Comparison of ENCODE assay signal across 8 mouse cellular contexts in the genomic region with DNA sequence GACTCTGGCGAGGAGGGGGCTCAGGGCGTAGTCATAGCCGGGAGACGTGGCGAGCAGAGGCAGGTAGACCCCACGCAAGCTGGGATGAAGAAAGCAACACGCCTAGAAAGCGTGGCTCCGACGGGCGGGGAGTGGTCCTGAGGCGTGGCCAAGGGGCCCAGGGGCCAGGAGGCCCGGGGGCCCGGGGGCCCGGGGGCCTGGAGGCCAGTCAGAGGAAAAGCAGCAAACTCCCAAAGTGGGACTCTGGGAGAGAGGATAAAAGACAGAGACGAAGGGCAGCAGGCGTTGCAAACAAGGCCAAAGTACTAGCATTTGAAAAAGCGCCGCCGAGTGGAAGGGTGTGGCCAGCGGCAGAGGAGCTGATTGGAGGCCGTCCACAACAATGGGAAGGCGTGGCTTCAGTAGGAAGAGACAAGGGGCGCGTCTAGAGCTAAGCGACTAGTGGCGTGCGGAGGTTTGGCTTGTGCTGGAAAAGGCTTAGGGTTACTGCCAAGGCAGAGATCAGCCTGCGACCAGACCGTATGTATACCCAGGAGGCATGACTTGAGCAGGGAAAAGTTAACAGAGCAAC. TPM values are rescaled to one million over a fixed set of nuclear protein-coding genes. Genes with fewer than 3 reads are reported as not detected.
DNase-seq lines count a peak whose midpoint lies in the region; ATAC-seq and TF ChIP-seq lines count a peak whose summit lies in the region.

No protein-coding gene starts in this region.

- H3K9ac ChIP-seq in hindbrain, embryonic 12.5 days = peak overlapping the region; percentile 88

- 1% methylated on average over 30 of the region's 30 CpGs for WGBS in hindbrain, embryonic 12.5 days

- H3K9me3 ChIP-seq in hindbrain, embryonic 12.5 days (replicated peaks) = no peaks in the 10 kb centered on the region

- TF ChIP-seq CTCF in left cerebral cortex, adult 2 months (IDR thresholded peaks at IDR 0.05) = no peak

- H3K4me3 ChIP-seq in hindbrain, embryonic 12.5 days = peak overlapping the region; percentile 88
- peak overlapping the region; percentile 95 for H3K4me3 ChIP-seq in left cerebral cortex, adult 2 months

- intact Hi-C loops in left cerebral cortex, adult 2 months (cut with DNase I) = loop anchor here (10.0 kb wide), 1 partner anchor 148 kb away; a partner anchor contains a TSS

- H3K4me1 ChIP-seq in hindbrain, embryonic 12.5 days = peaks cover 31% of the 10 kb centered on the region

- peak; percentile 86 for ATAC-seq in hindbrain, embryonic 12.5 days (ENCODE audit: low FRiP score)
- ATAC-seq in megakaryocyte, adult 5-6 weeks (ENCODE audit: poor library complexity, severe bottlenecking) = peak; percentile 84

- DNase-seq in R1 (ENCODE audit: low read depth, low spot score) = peak; percentile 98
- DNase-seq in cerebellum, postnatal 10 days = peak; percentile 84 to 86
- DNase-seq in frontal cortex, adult 2 months (ENCODE audit: extremely low spot score in 1 of 2, low spot score in 1 of 2) = peak; percentile 61 to 75
- DNase-seq in left cerebral cortex, adult 2 months (ENCODE audit: extremely low spot score in 1 of 2, low spot score in 2 of 2) = peak; percentile 58 to 71
- DNase-seq in right cerebral cortex, postnatal 14 days = peak; percentile 70
- peak; percentile 86 for DNase-seq in yolk sac, embryonic 10.5 days (ENCODE audit: low spot score)

- no peaks in the 10 kb centered on the region for H3K27me3 ChIP-seq in hindbrain, embryonic 12.5 days

- peaks cover 30% of the 10 kb centered on the region for H3K36me3 ChIP-seq in hindbrain, embryonic 12.5 days

- peak overlapping the region; percentile 93 for H3K27ac ChIP-seq in hindbrain, embryonic 12.5 days
- no peak overlapping the region for H3K27ac ChIP-seq in left cerebral cortex, adult 2 months

- H3K4me2 ChIP-seq in hindbrain, embryonic 12.5 days (replicated peaks) = peak overlapping the region; percentile 98

RNA-seq across cellular contexts. Expression of a gene that starts 0.3 kb away (rescaled TPM):
- polyA plus RNA-seq in frontal cortex, adult 2 months (2012; rRNA removed) = 497 and 499 TPM in 2 replicates
- polyA plus RNA-seq in hindbrain, embryonic 12.5 days (2016; fragmentation: Nextera tagmentation; extraction: Ambion mirVana) = 445 and 471 TPM in 2 replicates
- total RNA-seq in left cerebral cortex, adult 2 months (2021) = 100 to 1,000 TPM; 289 to 312 TPM
- total RNA-seq in megakaryocyte, adult 5-6 weeks (2015) = 455 and 486 TPM in 2 replicates
- 123 and 127 TPM in 2 replicates for total RNA-seq in megakaryocyte, adult 5-6 weeks (2017)

RNA-seq across cellular contexts. Expression of a gene that starts 1.6 kb away (rescaled TPM):
- polyA plus RNA-seq in frontal cortex, adult 2 months (2012; rRNA removed) = 29.3 and 29.9 TPM in 2 replicates
- polyA plus RNA-seq in hindbrain, embryonic 12.5 days (2016; fragmentation: Nextera tagmentation; extraction: Ambion mirVana) = 18.3 and 19.8 TPM in 2 replicates
- total RNA-seq in left cerebral cortex, adult 2 months (2021) = 10 to 100 TPM; 26.4 to 28.6 TPM
- 14.4 and 20.1 TPM in 2 replicates for total RNA-seq in megakaryocyte, adult 5-6 weeks (2015)
- total RNA-seq in megakaryocyte, adult 5-6 weeks (2017) = 4.1 and 4.5 TPM in 2 replicates

RNA-seq across cellular contexts. Expression of a gene that starts 8.9 kb away (rescaled TPM):
- polyA plus RNA-seq in frontal cortex, adult 2 months (2012; rRNA removed) = 38.9 and 42.4 TPM in 2 replicates
- polyA plus RNA-seq in hindbrain, embryonic 12.5 days (2016; fragmentation: Nextera tagmentation; extraction: Ambion mirVana) = 47.2 and 49.4 TPM in 2 replicates
- 10 to 100 TPM; 40.0 to 41.5 TPM for total RNA-seq in left cerebral cortex, adult 2 months (2021)
- total RNA-seq in megakaryocyte, adult 5-6 weeks (2015) = 10.2 and 10.6 TPM in 2 replicates
- total RNA-seq in megakaryocyte, adult 5-6 weeks (2017) = 7.5 and 9.8 TPM in 2 replicates
